Mouse (Mus musculus): Measurements from ENCODE around the gene Fezf2.

The Fezf2 gene

GRCm38 (mm10) chr14:12348089-12348488 lies at the start of gene Fezf2:
TSS of gene Fezf2 (minus strand) at chr14:12348189.
- DNase-seq (ENCODE audit: low spot score), result no peak

DNA sequence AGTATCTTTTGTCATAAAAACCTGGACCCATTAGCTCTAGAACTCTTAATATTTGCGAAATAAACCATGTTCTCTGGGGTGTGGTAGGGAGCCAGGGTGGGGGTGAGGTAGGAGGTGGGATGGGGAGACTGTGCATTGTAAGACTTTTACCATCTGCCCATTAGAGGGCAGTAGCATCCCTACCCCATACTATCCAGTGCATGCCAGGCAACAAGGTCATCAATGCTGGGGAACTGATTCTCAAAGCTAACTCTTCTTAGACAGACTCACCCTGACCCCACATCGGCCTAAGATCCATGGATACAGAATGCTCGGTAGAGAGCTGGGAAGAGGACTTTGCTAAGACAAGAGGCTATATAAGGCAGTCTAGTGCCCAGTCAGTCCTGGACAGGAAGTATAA lies 49.6 kb upstream of the Fezf2 start:
- no peak for DNase-seq (ENCODE audit: low spot score)

GRCm38 (mm10) chr14:12394318-12394717 lies 46.3 kb upstream of the Fezf2 start:
- no peak for DNase-seq (ENCODE audit: low spot score)

DNA sequence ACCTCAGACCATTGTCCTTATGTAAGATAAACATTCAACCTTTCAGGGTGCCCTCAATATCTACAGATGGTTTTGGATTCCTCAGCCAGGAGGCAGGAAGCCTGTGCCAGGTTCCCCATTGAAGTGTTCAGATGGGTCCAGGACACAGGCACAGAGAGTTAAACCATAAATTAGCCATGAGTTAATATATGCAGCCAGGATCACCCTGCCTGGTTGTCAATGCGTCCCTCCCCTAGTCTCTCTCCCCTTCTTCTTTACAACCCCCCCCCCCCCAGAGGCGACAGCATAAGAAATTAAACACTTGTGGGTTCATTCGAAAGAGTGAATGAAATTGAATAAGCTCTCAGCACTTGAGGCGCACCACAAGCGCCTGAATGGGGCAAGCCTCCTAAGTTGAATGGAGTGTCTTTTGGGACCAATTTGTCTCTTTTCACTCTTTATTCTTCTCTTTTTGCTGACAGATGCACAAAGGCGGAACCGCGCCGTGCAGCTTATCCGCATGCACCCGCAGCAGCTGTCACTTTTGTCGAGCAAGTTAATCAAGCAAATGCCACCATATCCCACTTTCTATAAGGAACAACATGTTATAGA lies 45.4 kb upstream of the Fezf2 start:
- no peak for DNase-seq (ENCODE audit: low spot score)

DNA sequence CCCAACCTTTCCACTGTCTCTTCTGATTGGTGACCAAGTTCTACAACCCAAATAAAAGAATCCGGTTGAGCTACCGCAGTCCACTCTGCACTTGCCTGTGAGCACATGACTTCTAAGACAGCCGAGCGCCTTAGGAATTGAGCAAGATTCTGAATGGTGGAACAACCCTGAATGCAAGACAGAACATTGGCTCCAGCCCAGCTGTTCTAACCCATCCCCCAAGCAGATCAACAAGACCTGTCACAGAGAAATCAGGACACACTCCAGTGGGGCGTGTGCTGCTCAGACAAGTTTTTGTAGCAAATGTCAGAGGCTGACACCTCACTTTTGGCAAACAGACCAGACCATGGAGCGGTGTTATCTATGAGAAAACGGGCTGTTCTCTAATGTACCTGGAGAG lies 43.2 kb upstream of the Fezf2 start:
- DNase-seq (ENCODE audit: low spot score), result no peak

- no peak for DNase-seq (ENCODE audit: low spot score)
These were observed 40.9 kb upstream of the Fezf2 start for GRCm38 (mm10) chr14:12388806-12389436.

DNA sequence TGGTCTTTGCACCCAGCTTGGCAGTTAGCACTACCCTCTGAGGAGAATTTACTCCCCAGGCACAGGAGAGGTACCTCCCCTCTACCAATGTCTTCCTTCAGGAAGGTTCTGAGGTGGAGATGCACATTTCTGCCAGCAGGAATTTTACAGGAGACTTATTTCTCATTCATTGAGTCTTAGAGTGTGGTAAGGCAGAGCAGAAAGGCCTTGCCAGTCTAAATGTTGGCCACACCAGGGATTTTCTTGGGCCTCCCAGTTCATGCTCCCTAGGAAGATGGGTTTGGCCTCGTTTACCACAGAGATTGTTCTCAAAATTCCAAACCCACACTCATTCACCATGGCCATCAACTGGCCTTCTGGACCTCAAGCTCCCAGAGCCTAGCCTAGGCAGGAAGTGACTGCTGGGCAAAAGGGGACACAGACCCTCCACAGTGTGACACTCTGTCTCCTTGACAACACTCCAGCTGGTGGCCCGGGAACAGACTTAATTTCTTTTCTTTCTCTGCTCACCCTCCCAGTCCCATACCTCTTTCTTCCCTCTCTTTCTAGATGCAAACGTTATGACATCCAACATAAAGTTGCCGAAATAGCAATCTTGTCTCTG lies 40.3 kb upstream of the Fezf2 start:
- DNase-seq (ENCODE audit: low spot score), result no peak

DNA sequence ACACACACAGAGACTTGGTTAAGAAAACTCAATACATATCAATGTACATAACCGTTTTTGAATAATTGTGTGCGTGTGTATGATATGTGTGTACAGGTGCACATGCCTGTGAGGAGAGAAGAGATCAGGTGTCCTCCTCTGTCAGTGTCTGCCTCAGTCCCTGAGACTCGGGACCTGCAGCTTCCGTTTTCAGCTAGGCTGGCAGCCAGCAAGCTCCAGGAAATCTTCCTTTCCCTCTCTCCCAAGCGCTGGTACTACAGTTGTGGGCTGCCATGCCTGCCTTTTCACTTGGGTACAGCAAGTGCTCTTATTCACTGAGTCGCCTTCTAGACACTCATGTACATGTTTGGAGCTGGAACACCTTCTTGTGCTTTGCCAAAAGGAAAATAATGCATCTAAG lies 39.2 kb upstream of the Fezf2 start:
- no peak for DNase-seq (ENCODE audit: low spot score)

- DNase-seq (ENCODE audit: low spot score), result no peak
These were observed 29.9 kb upstream of the Fezf2 start for GRCm38 (mm10) chr14:12377883-12378282.

GRCm38 (mm10) chr14:12377289-12377688 lies 29.3 kb upstream of the Fezf2 start:
- DNase-seq (ENCODE audit: low spot score), result no peak

- no peak for DNase-seq (ENCODE audit: low spot score)
These were observed 27.5 kb upstream of the Fezf2 start for GRCm38 (mm10) chr14:12375451-12375850.

GRCm38 (mm10) chr14:12350271-12350916 lies 2.4 kb upstream of the Fezf2 start:
- DNase-seq (ENCODE audit: low spot score), result no peak

GRCm38 (mm10) chr14:12349334-12350090 lies 1.5 kb upstream of the Fezf2 start:
- DNase-seq (ENCODE audit: low spot score), result no peak

DNA sequence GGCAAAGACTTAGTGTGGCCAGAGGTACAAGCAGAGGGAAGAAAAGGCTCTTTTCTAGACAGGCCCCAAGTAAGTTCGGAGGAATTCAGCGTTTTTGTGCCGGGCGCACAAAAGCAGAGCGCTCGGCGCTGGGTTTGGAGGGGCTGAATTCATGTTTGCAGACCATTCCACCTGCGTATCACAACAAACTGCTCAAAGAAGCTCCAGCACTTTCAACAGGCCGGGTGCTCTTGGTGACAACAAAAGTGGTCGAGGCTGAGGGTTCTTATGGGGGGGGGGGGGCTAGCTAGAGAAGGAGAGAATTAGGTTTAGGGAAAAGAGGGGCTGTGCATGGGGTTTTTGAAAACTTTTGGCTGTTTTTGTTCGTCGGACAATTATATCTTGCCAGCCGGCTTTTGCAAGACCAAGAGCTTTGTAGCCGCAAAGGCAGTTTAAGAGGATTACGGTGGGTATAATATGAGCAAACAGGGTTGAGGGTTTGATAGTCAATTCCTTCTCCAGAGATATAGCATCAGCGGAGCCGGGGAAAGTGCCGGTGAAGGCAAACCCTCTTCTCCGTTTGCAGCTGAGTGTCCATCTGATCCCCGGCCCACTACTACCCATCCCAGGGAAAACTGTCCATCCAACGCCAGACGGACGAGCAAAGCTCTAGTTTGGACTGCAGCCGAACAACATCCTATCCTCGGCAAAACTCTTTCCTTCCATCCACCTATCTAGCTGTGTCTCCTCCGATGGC lies 956 bp downstream of the Fezf2 start:
- DNase-seq (ENCODE audit: low spot score), result no peak

GRCm38 (mm10) chr14:12346011-12346864 lies 1.8 kb downstream of the Fezf2 start:
- DNase-seq (ENCODE audit: low spot score), result no peak

GRCm38 (mm10) chr14:12345241-12345921 lies 2.6 kb downstream of the Fezf2 start:
- no peak for DNase-seq (ENCODE audit: low spot score)

GRCm38 (mm10) chr14:12344746-12345240 lies 3.2 kb downstream of the Fezf2 start:
- no peak for DNase-seq (ENCODE audit: low spot score)

DNA sequence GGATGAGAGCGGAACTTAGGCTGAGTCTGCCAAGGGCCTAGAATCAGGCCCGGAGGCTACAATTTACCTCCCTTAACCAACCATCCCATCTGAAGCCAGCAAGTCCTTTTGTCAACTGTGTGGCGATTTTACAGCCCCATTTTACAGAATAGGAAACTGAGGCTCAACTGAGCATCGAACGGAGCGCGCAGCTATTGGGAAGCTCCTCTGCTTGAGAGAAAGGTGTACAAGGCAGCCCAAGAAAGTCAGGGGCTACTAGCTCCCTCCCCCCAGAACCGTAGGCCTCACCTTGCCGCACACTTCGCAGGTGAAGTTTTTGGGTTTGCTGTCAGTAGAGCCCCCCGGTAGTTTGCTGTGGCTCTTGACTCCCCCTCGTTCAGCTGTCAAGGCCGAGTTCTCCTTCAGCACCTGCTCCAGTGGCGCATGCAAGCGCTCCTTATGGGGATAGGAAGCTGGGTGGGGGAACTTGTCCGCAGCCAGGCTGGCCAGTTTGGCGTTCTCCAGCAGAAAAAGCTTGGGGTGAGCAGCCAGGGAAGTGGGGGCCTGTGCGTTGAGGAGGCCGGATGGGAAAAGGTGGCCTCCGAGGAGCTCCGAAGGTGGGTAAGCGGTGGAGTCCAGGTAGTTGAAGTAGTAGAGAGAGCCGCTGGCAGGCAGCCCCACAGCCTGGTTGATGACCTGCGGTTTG lies 3.8 kb downstream of the Fezf2 start:
- DNase-seq (ENCODE audit: low spot score), result no peak

DNA sequence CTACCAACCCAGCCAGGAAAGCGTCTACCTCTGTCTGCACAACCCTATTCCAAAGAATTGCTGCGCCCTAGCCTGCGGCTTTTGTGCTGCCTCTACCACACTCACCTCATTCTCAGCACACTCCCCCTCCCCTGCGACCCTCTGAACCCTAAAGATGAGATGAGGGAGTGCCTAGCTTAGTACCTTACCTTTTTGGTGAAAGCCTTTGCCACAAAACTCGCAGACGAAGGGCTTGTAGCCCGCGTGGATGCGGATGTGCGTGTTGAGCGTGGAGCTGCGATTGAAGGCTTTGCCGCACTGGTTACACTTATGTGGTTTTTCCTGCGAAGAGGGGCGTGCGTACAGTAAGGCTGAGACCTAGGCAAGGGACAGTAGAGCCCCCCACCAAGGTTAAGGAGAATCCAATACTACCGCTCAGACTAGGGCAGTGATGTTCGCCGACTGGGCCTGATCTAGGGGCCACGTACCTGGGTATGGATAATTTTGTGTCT lies 4.5 kb downstream of the Fezf2 start:
- no peak for DNase-seq (ENCODE audit: low spot score)
